ENCODE assay signal across 8 mouse cellular contexts in the genomic region with DNA sequence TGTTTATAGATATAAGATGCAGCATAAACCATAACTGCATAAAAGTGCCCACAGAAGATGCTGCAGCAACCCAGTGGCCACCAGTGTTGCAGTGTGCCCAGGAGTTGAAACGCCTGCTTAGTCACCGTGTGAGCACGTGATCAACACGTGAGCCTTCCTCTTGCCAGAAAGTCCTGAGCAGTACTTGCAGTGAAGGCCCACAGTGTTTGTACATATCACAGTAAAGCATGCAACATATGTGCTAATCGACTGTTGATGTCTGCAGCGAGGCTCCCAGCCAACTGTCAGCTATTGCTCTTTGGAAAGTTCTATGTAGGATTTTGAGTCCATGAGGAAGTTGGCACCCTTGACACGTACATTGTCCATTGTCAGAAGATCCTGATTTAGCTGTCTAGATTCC.
DNase-seq lines count a peak whose midpoint lies in the region; ATAC-seq lines count a peak whose summit lies in the region.

No protein-coding gene starts in this region.

- no peak overlapping the region for H3K27ac ChIP-seq in forebrain, embryonic 13.5 days

- ATAC-seq in cerebellum, adult (ENCODE audit: insufficient number of reproducible peaks, low FRiP score, low TSS enrichment), result no peak
- no peak for ATAC-seq in forebrain, embryonic 13.5 days

- no peak overlapping the region for H3K4me2 ChIP-seq in forebrain, embryonic 13.5 days

- no peak overlapping the region for H3K4me3 ChIP-seq in forebrain, embryonic 13.5 days

- peaks cover 35% of the 10 kb centered on the region for H3K36me3 ChIP-seq in forebrain, embryonic 13.5 days (ENCODE audit: poor library complexity, severe bottlenecking)

- H3K9ac ChIP-seq in forebrain, embryonic 13.5 days, result no peak overlapping the region

- H3K27me3 ChIP-seq in forebrain, embryonic 13.5 days, result no peaks in the 10 kb centered on the region

- WGBS in forebrain, embryonic 13.5 days, result 90% methylated on average over 7 of the region's 7 CpGs

- H3K4me1 ChIP-seq in forebrain, embryonic 13.5 days, result peaks cover 8% of the 10 kb centered on the region

- peak; percentile 17 for DNase-seq in MEL-GATA-1-ER (ENCODE audit: extremely low read depth, low read depth)
- peak; percentile 70 for DNase-seq in gonadal fat pad, adult 2 months (ENCODE audit: low read depth)
- DNase-seq in kidney, postnatal 25 days, result peak; percentile 69 to 78
- DNase-seq in lung, postnatal 36 days, result peak; percentile 80
- DNase-seq in neural tube, embryonic 10.5 days (ENCODE audit: extremely low spot score, low spot score), result no peak
- DNase-seq in thymus, postnatal 10 days (ENCODE audit: low spot score in 2 of 2), result no peak

- no peaks in the 10 kb centered on the region for H3K9me3 ChIP-seq in forebrain, embryonic 13.5 days (replicated peaks)

Comparison
In these comparisons a context has a peak if more than half of its experiments do, and no peak if none do; other contexts are left out.
1. DNase-seq: peak in MEL-GATA-1-ER (single experiment), gonadal fat pad, adult 2 months (single experiment), kidney, postnatal 25 days (2 of 2) and lung, postnatal 36 days (single experiment); none in neural tube, embryonic 10.5 days (single experiment) and thymus, postnatal 10 days (0 of 2).